Mouse (Mus musculus) hindbrain, embryonic 10.5 days (tissue): ENCODE data around the gene Klrd1. TPM values are rescaled to one million over a fixed set of nuclear protein-coding genes. Genes with fewer than 3 reads are reported as not detected.

Source experiments
- DNase-seq: peaks from one replicate; pipeline ENCODE4 v3.0.0-alpha.2; 2017; ENCODE audit warnings: low spot score
- H3K27ac ChIP-seq: fragments of 300-500 bp; sonication (generic); 2 replicates; pipeline ENCODE4 v1.5.1; 2016; ENCODE audit warnings: mild to moderate bottlenecking, moderate library complexity
- H3K27me3 ChIP-seq: fragments of 300-500 bp; sonication (generic); 2 replicates; pipeline ENCODE4 v1.6.1; 2016; ENCODE audit warnings: mild to moderate bottlenecking; ENCODE audit not compliant: poor library complexity, insufficient read depth, severe bottlenecking
- H3K36me3 ChIP-seq: fragments of 300-500 bp; sonication (generic); 2 replicates; pipeline ENCODE4 v1.6.1; 2016; ENCODE audit warnings: mild to moderate bottlenecking, moderate library complexity
- H3K4me1 ChIP-seq: fragments of 300-500 bp; sonication (generic); replicated peaks from 2 replicates; pipeline ENCODE4 v1.6.1; 2016; ENCODE audit warnings: mild to moderate bottlenecking
- H3K4me3 ChIP-seq: fragments of 300-500 bp; sonication (generic); 2 replicates; pipeline ENCODE4 v1.5.1; 2016; ENCODE audit warnings: mild to moderate bottlenecking, moderate library complexity
- H3K9me3 ChIP-seq: fragments of 300-500 bp; sonication (generic); 2 replicates; pipeline ENCODE4 v1.6.1; 2016; ENCODE audit warnings: mild to moderate bottlenecking, moderate library complexity
- WGBS: fragments of 180-500 bp; shearing (Covaris S2); methylation state at CpG from one replicate; pipeline ENCODE4 v1.1.7; 2016; 5-methylcytosine and 5-hydroxymethylcytosine counted together
- polyA plus RNA-seq: library from polyadenylated mRNA; unstranded; fragments of >200 nt; fragmentation: Nextera tagmentation; extraction: Ambion mirVana; gene quantifications from 2 replicates; pipeline ENCODE4 v1.2.1, GENCODE M21; 2016

Klrd1 gene
- not detected in 2 replicates for polyA plus RNA-seq

- WGBS = 83% methylated on average over 3 of the region's 3 CpGs
- no peak within 1 kb of the TSS for H3K4me3 ChIP-seq
- H3K27ac ChIP-seq = no peak within 1 kb of the TSS
- no peaks in the 10 kb centered on the region for H3K27me3 ChIP-seq
- no peaks in the 10 kb centered on the region for H3K9me3 ChIP-seq
- no peaks in the 10 kb centered on the region for H3K36me3 ChIP-seq
- H3K4me1 ChIP-seq = no peaks in the 10 kb centered on the region
- DNase-seq = no peak
Observed at GRCm38 (mm10) chr6:129591508-129591907, at the start of gene Klrd1. Klrd1 (plus strand) TSS chr6:129591782.

- Histone ChIP-seq H3K9me3 (no peaks in the 10 kb centered on the region), H3K27ac (no peak overlapping the region), H3K36me3 (peaks cover 52% of the 10 kb centered on the region), H3K27me3 (no peaks in the 10 kb centered on the region), H3K4me3 (no peak overlapping the region), H3K4me1 (peaks cover 8% of the 10 kb centered on the region)
- DNase-seq = peak; percentile 16
- 57% methylated on average over 9 of the region's 9 CpGs for WGBS
Observed at GRCm38 (mm10) chr6:129541931-129542330, 49.7 kb upstream of the Klrd1 start.

- Histone ChIP-seq H3K36me3 (peaks cover 49% of the 10 kb centered on the region), H3K4me3 (no peak overlapping the region), H3K27me3 (no peaks in the 10 kb centered on the region), H3K4me1 (peaks cover 8% of the 10 kb centered on the region), H3K9me3 (no peaks in the 10 kb centered on the region), H3K27ac (no peak overlapping the region)
- 91% methylated on average over 3 of the region's 3 CpGs for WGBS
- no peak for DNase-seq
Observed at GRCm38 (mm10) chr6:129542540-129542939, 49.0 kb upstream of the Klrd1 start.

GRCm38 (mm10) chr6:129543709-129544606, 47.6 kb upstream of the Klrd1 start:
- peaks cover 34% of the 10 kb centered on the region for H3K36me3 ChIP-seq
- H3K9me3 ChIP-seq = no peaks in the 10 kb centered on the region
- no peaks in the 10 kb centered on the region for H3K27me3 ChIP-seq
- WGBS = 75% methylated on average over 6 of the region's 6 CpGs
- peak; percentile 59 for DNase-seq
- no peak overlapping the region for H3K4me3 ChIP-seq
- H3K4me1 ChIP-seq = peaks cover 8% of the 10 kb centered on the region
- no peak overlapping the region for H3K27ac ChIP-seq

GRCm38 (mm10) chr6:129547277-129547676, 44.3 kb upstream of the Klrd1 start:
- 84% methylated on average over 2 of the region's 2 CpGs for WGBS
- no peak overlapping the region for H3K27ac ChIP-seq
- H3K9me3 ChIP-seq = no peaks in the 10 kb centered on the region
- no peak overlapping the region for H3K4me3 ChIP-seq
- DNase-seq = no peak
- no peaks in the 10 kb centered on the region for H3K4me1 ChIP-seq
- H3K27me3 ChIP-seq = no peaks in the 10 kb centered on the region
- H3K36me3 ChIP-seq = 0 out of 2 replicates have a peak, but pooled peaks cover 4% of the 10 kb centered on the region

- Histone ChIP-seq H3K9me3 (no peaks in the 10 kb centered on the region), H3K27ac (no peak overlapping the region), H3K4me3 (no peak overlapping the region), H3K4me1 (no peaks in the 10 kb centered on the region), H3K36me3 (no peaks in the 10 kb centered on the region), H3K27me3 (no peaks in the 10 kb centered on the region)
- WGBS = 81% methylated on average over 3 of the region's 3 CpGs
- no peak for DNase-seq
Observed at GRCm38 (mm10) chr6:129548009-129548408, 43.6 kb upstream of the Klrd1 start.

GRCm38 (mm10) chr6:129557298-129558023, 34.1 kb upstream of the Klrd1 start:
- no peak overlapping the region for H3K4me3 ChIP-seq
- no peaks in the 10 kb centered on the region for H3K27me3 ChIP-seq
- no peaks in the 10 kb centered on the region for H3K36me3 ChIP-seq
- peaks cover 19% of the 10 kb centered on the region for H3K4me1 ChIP-seq
- DNase-seq = peak; percentile 19
- peak overlapping the region; percentile 59 for H3K27ac ChIP-seq
- no peaks in the 10 kb centered on the region for H3K9me3 ChIP-seq

GRCm38 (mm10) chr6:129558946-129559640, 32.5 kb upstream of the Klrd1 start:
- Histone ChIP-seq H3K27me3 (no peaks in the 10 kb centered on the region), H3K36me3 (no peaks in the 10 kb centered on the region), H3K27ac (peak overlapping the region; percentile 75), H3K4me1 (peaks cover 19% of the 10 kb centered on the region), H3K9me3 (no peaks in the 10 kb centered on the region), H3K4me3 (no peak overlapping the region)
- WGBS = 22% methylated on average over 12 of the region's 12 CpGs
- peak; percentile 75 for DNase-seq

GRCm38 (mm10) chr6:129559641-129560027, 31.9 kb upstream of the Klrd1 start:
- no peaks in the 10 kb centered on the region for H3K27me3 ChIP-seq
- H3K27ac ChIP-seq = no peak overlapping the region
- no peak for DNase-seq
- H3K9me3 ChIP-seq = no peaks in the 10 kb centered on the region
- no peak overlapping the region for H3K4me3 ChIP-seq
- peaks cover 19% of the 10 kb centered on the region for H3K4me1 ChIP-seq
- H3K36me3 ChIP-seq = no peaks in the 10 kb centered on the region
- WGBS = 62% methylated on average over 4 of the region's 4 CpGs

- Histone ChIP-seq H3K27ac (no peak overlapping the region), H3K36me3 (no peaks in the 10 kb centered on the region), H3K4me3 (no peak overlapping the region), H3K27me3 (no peaks in the 10 kb centered on the region), H3K9me3 (no peaks in the 10 kb centered on the region), H3K4me1 (no peaks in the 10 kb centered on the region)
- 84% methylated on average over 2 of the region's 2 CpGs for WGBS
- DNase-seq = no peak
Observed at GRCm38 (mm10) chr6:129565257-129565656, 26.3 kb upstream of the Klrd1 start.

- Histone ChIP-seq H3K36me3 (no peaks in the 10 kb centered on the region), H3K4me3 (no peak overlapping the region), H3K27me3 (no peaks in the 10 kb centered on the region), H3K9me3 (no peaks in the 10 kb centered on the region), H3K27ac (no peak overlapping the region), H3K4me1 (no peaks in the 10 kb centered on the region)
- no peak for DNase-seq
- 51% methylated on average over 2 of the region's 2 CpGs for WGBS
Observed at GRCm38 (mm10) chr6:129575315-129575714, 16.3 kb upstream of the Klrd1 start.

GRCm38 (mm10) chr6:129577605-129578004, 14.0 kb upstream of the Klrd1 start, which contains the start of gene Klre1:
Klre1 (plus strand) TSS chr6:129577905.
- DNase-seq = no peak
- H3K27me3 ChIP-seq = no peaks in the 10 kb centered on the region
- WGBS = 87% methylated on average over 8 of the region's 8 CpGs

More at GRCm38 (mm10) chr6:129577605-129578004, 14.0 kb upstream of the Klrd1 start, which contains the start of gene Klre1:
- H3K4me1 ChIP-seq = no peaks in the 10 kb centered on the region
- H3K36me3 ChIP-seq = no peaks in the 10 kb centered on the region
- no peaks in the 10 kb centered on the region for H3K9me3 ChIP-seq
- no peak within 1 kb of the TSS for H3K27ac ChIP-seq
- H3K4me3 ChIP-seq = no peak within 1 kb of the TSS
